Mouse (Mus musculus) embryonic facial prominence, embryonic 11.5 days (tissue): ENCODE results near the gene Ddit4l. TPM values are rescaled to one million over a fixed set of nuclear protein-coding genes. Genes with fewer than 3 reads are reported as not detected.

ENCODE experiments used
- ATAC-seq: fragments of 200-750 bp; cut with Nextera tagmentation; replicated peaks from 2 replicates; pipeline ENCODE4 v1.8.0; 2017; ENCODE audit warnings: low read depth; ENCODE audit not compliant: insufficient number of reproducible peaks, low FRiP score, low TSS enrichment
- DNase-seq: peaks from one replicate; pipeline ENCODE4 v3.0.0-alpha.2; 2015; ENCODE audit warnings: low spot score
- H3K27ac ChIP-seq: fragments of 300-500 bp; sonication (generic); replicated peaks from 2 replicates; pipeline ENCODE4 v1.5.1; 2014; ENCODE audit warnings: mild to moderate bottlenecking, low read depth, low read length, control low read depth
- H3K27me3 ChIP-seq: fragments of 300-500 bp; sonication (generic); 2 replicates; pipeline ENCODE4 v1.6.1; 2014; ENCODE audit warnings: mild to moderate bottlenecking, low read length, moderate library complexity, mixed read lengths; ENCODE audit not compliant: control insufficient read depth, insufficient read depth
- H3K36me3 ChIP-seq: fragments of 300-500 bp; sonication (generic); replicated peaks from 2 replicates; pipeline ENCODE4 v1.6.1; 2014; ENCODE audit warnings: low read depth, mild to moderate bottlenecking, low read length, moderate library complexity, mixed read lengths; ENCODE audit not compliant: control insufficient read depth, insufficient read depth
- H3K4me1 ChIP-seq: fragments of 300-500 bp; sonication (generic); 2 replicates; pipeline ENCODE4 v1.6.1; 2014; ENCODE audit warnings: low read length, mixed read lengths; ENCODE audit not compliant: control insufficient read depth, insufficient read depth
- H3K4me2 ChIP-seq: fragments of 300-500 bp; sonication (generic); 2 replicates; pipeline ENCODE4 v1.6.1; 2014; ENCODE audit warnings: low read depth, mild to moderate bottlenecking, control low read depth, low read length, moderate library complexity
- H3K4me3 ChIP-seq: fragments of 300-500 bp; sonication (generic); 2 replicates; pipeline ENCODE4 v1.5.1; 2014; ENCODE audit warnings: low read depth, low read length, control low read depth
- H3K9ac ChIP-seq: fragments of 300-500 bp; sonication (generic); replicated peaks from 2 replicates; pipeline ENCODE4 v1.6.1; 2014; ENCODE audit warnings: mild to moderate bottlenecking, control low read depth, low read length
- H3K9me3 ChIP-seq: fragments of 300-500 bp; sonication (generic); replicated peaks from 2 replicates; pipeline ENCODE4 v1.6.1; 2016; ENCODE audit warnings: mild to moderate bottlenecking, low read length, inconsistent platforms, mixed read lengths; ENCODE audit not compliant: control insufficient read depth
- WGBS: fragments of 180-500 bp; shearing (Covaris S2); extraction: QIAGEN DNeasy Blood & Tissue Kit; methylation state at CpG from one replicate; pipeline ENCODE4 v1.1.7; 2014; 5-methylcytosine and 5-hydroxymethylcytosine counted together
- polyA plus RNA-seq: library from polyadenylated mRNA; unstranded; fragments of >200 nt; fragmentation: Nextera tagmentation; extraction: Ambion mirVana; gene quantifications from 2 replicates; pipeline ENCODE4 v1.2.1, GENCODE M21; 2014

The Ddit4l gene
- polyA plus RNA-seq, 1 experiment from 2014 or later: 27.3 TPM

DNA sequence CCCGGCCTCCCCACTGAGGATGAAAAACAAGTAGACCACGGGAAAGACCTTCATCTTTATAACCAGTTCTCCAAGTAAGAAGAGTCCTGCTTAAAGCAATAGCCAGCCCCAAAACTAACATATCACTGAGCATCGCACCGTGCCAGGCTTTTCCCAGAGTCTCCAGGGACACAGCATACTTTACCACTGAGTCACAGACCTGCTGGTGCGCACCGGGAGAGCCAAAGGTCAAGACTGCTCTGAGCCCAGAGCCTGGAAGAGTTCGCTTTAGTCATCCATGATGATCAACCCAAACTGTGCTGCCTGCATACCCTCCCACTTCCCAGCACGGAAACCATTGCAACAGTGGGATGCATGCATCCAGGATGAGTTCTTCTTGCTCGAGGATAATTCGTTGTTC is 12.3 kb downstream of the Ddit4l start:
- DNase-seq (no peak), ATAC-seq (no peak)
- Histone ChIP-seq H3K36me3 (no peaks in the 10 kb centered on the region), H3K4me3 (no peak overlapping the region), H3K9ac (no peak overlapping the region), H3K4me2 (no peak overlapping the region), H3K4me1 (no peaks in the 10 kb centered on the region), H3K9me3 (no peaks in the 10 kb centered on the region), H3K27me3 (no peaks in the 10 kb centered on the region), H3K27ac (no peak overlapping the region)
- 79% methylated on average over 10 of the region's 10 CpGs for WGBS

DNA sequence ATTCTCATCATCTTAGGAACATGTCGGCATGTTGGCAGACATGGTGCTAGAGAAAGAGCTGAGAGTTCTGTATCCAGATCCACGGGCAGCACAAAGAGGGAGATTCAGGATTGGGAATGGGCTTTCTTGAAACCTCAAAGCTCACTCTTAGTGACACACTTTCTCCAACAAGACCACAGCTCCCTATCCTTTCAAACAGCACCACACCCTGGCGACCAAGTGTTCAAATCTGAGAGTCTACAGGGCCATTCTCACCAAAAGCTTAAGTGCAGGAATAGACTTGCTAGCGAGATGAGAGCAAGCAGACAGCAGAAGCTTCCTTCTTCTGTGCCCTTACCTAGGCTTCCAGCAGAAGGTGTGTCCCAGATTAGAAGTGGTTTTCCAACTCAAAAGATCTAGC is 15.2 kb downstream of the Ddit4l start:
- H3K4me1 ChIP-seq: no peaks in the 10 kb centered on the region
- no peak overlapping the region for H3K9ac ChIP-seq
- ATAC-seq (no peak), DNase-seq (no peak)
- no peaks in the 10 kb centered on the region for H3K9me3 ChIP-seq
- H3K27ac ChIP-seq: no peak overlapping the region
- no peaks in the 10 kb centered on the region for H3K27me3 ChIP-seq
- no peaks in the 10 kb centered on the region for H3K36me3 ChIP-seq
- WGBS: 92% methylated on average over 4 of the region's 4 CpGs
- H3K4me2 ChIP-seq: no peak overlapping the region
- no peak overlapping the region for H3K4me3 ChIP-seq

DNA sequence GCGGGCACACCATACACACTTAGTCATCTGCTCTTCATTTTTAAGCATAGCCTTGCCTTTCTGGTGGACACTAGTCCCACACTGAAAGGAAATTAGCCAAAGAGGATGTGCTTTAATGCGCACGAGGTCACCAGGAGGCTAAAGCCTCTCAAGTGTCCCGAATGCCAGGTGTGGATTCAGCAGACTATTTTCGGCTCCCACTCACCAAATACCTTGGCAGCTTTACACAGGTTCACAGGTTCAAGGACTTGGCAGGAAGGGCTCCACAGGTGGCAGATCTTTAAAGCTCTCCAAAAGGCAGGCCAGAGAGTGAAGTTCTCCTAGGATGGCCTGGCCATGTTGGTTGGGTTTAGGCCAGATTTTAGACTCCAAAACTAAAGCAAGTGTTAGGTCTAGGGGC is 19.8 kb downstream of the Ddit4l start:
- Histone ChIP-seq H3K27me3 (no peaks in the 10 kb centered on the region), H3K4me2 (no peak overlapping the region), H3K4me1 (no peaks in the 10 kb centered on the region), H3K9ac (no peak overlapping the region), H3K36me3 (no peaks in the 10 kb centered on the region), H3K27ac (no peak overlapping the region), H3K9me3 (no peaks in the 10 kb centered on the region), H3K4me3 (no peak overlapping the region)
- WGBS: 86% methylated on average over 5 of the region's 5 CpGs
- DNase-seq: no peak
- ATAC-seq: no peak

DNA sequence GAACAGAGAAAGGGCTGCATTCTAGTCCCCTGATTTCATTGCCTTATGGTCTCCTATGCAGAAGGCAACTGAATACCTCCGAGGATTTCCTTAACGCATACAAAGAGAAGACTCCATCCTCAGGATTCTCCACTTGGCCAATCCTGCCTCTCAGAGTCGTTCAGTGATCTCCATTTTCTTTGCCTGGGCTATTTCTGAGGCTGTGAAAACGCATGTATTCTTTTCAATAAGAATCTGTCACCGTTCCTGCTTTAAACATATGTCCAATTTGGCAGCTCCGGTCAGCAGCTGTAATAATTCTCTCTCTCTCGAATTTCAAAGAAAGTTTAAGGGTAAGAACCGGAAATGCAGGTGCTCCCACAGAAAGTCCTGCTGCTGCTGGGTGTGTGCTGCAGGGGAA is 20.7 kb downstream of the Ddit4l start:
- ATAC-seq (no peak), DNase-seq (no peak)
- 47% methylated on average over 8 of the region's 8 CpGs for WGBS
- H3K27me3 ChIP-seq: no peaks in the 10 kb centered on the region
- H3K4me2 ChIP-seq: no peak overlapping the region
- no peak overlapping the region for H3K4me3 ChIP-seq
- no peak overlapping the region for H3K9ac ChIP-seq
- no peaks in the 10 kb centered on the region for H3K4me1 ChIP-seq
- no peaks in the 10 kb centered on the region for H3K36me3 ChIP-seq
- no peaks in the 10 kb centered on the region for H3K9me3 ChIP-seq
- no peak overlapping the region for H3K27ac ChIP-seq

DNA sequence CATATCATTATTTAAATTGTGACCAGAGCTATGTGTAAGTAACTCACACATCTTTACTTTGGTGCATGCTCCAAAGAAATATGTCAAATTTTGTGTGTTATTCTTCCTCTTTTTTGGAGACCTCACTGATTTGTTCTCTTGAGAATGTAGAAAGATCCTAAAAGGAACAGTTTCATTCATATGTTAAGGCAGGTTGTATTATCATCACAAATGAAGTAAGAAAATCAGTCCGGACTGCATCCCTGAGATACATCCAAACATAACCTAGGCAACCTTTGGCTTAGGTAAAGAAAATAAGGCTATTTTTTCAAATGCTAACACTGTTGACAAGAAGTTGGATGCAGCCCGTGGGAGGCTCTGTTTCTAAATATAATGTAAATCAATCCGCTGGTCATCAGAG is 21.2 kb downstream of the Ddit4l start:
- no peaks in the 10 kb centered on the region for H3K36me3 ChIP-seq
- ATAC-seq (no peak), DNase-seq (no peak)
- no peaks in the 10 kb centered on the region for H3K27me3 ChIP-seq
- no peak overlapping the region for H3K27ac ChIP-seq
- H3K4me3 ChIP-seq: no peak overlapping the region
- H3K9ac ChIP-seq: no peak overlapping the region
- no peak overlapping the region for H3K4me2 ChIP-seq
- no peaks in the 10 kb centered on the region for H3K4me1 ChIP-seq
- WGBS: 70% methylated on average over 3 of the region's 3 CpGs
- H3K9me3 ChIP-seq: no peaks in the 10 kb centered on the region

DNA sequence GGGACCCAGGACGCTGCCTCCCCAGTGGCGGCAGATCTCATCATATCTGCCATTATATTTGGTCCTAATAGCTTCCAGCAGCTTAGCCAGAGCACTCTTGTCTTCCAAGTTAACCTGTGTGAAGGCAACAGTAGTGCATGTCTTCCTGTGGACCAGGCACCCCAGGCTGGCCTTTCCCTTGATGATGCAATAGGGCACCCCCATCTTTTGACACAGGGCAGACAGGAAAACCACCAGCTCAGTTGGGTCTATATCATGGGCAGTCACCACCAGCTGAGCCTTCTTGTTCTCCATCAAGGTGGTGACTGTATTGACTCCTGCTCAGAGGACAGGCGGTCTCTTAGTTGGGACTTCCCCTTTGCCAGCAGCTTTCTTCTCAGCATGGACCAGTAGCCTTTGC is 22.7 kb downstream of the Ddit4l start:
- H3K36me3 ChIP-seq: no peaks in the 10 kb centered on the region
- DNase-seq (no peak), ATAC-seq (no peak)
- no peak overlapping the region for H3K4me3 ChIP-seq
- H3K4me2 ChIP-seq: no peak overlapping the region
- no peaks in the 10 kb centered on the region for H3K4me1 ChIP-seq
- no peak overlapping the region for H3K9ac ChIP-seq
- no peak overlapping the region for H3K27ac ChIP-seq
- no peaks in the 10 kb centered on the region for H3K9me3 ChIP-seq
- 87% methylated on average over 3 of the region's 3 CpGs for WGBS
- no peaks in the 10 kb centered on the region for H3K27me3 ChIP-seq

DNA sequence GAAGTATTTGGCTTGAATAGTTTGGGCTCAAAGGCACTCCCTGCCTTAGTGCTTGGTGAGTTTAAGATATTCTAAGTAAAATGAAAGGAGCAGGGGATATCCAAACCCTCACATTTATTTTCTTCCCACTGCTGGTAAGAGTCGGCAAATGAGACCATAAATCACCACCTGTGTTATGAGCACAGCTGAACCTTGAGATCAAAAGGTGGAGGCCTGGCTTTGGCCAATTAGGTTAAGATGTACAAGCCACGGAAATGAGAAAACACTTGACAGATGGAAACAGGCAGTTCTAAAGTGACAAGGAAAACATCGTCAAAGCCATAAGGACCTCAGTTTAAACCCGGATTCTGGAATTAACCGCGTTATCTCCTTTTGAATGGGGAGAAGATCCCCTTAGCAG is 23.5 kb downstream of the Ddit4l start:
- no peaks in the 10 kb centered on the region for H3K4me1 ChIP-seq
- no peak for DNase-seq
- H3K27ac ChIP-seq: no peak overlapping the region

DNA sequence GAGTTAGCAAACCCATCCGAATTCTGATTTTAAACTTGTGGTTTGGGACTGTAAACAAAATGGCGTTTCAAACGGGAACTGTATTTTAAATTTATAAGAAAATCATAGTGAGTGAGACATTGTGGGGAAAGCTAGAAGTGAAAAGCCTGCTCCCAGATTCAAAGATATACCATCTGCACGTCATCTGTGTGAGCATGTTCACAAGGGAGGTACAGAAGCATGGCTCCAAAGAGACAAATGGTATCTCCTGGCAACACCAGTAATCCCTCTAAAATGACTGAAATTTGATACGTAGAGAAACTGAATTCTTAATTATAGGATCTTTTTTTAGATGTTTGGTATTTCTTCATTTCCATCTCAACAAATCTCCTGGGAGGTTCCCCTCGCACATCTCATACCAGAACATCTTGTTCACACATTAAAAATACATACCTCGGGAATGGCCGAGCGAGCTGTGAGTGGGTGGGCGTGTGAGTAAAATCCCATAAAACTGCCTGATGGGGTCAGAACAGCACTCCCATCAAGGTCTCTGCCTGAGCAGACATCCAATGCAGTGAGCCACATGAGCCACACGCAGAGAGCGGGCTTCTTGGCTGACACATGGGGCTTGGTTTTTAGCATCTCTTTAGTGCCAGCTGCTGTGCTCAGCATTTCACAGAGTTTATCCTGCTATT is 26.2 kb downstream of the Ddit4l start:
- H3K27ac ChIP-seq: no peak overlapping the region
- H3K27me3 ChIP-seq: no peaks in the 10 kb centered on the region
- no peak overlapping the region for H3K9ac ChIP-seq
- no peaks in the 10 kb centered on the region for H3K4me1 ChIP-seq
- no peak overlapping the region for H3K4me3 ChIP-seq
- DNase-seq (no peak), ATAC-seq (no peak)
- H3K9me3 ChIP-seq: no peaks in the 10 kb centered on the region
- no peaks in the 10 kb centered on the region for H3K36me3 ChIP-seq
- H3K4me2 ChIP-seq: no peak overlapping the region
- whole genome bisulfite sequencing: 77% methylated on average over 12 of the region's 12 CpGs

More for the DNA sequence above, 23.5 kb downstream of the Ddit4l start:
- no peaks in the 10 kb centered on the region for H3K9me3 ChIP-seq
- no peaks in the 10 kb centered on the region for H3K36me3 ChIP-seq
- no peak overlapping the region for H3K9ac ChIP-seq
- no peak overlapping the region for H3K4me2 ChIP-seq
- H3K27me3 ChIP-seq: no peaks in the 10 kb centered on the region
- no peak overlapping the region for H3K4me3 ChIP-seq
- no peak for ATAC-seq
- WGBS: 65% methylated on average over 6 of the region's 6 CpGs
